Mouse (Mus musculus): ENCODE measurements around the gene Gnai2.
"Not testable (repeated sequence)": the region's sequence is repeated elsewhere in the genome, so short reads cannot be mapped to it uniquely, and the experiment has no call there.

GRCm38 (mm10) chr9:107677819-107678526 lies 42.8 kb upstream of the Gnai2 start:
- not testable (repeated sequence) for TF ChIP-seq POLR2A (IDR thresholded peaks at IDR 0.05; ENCODE audit: low read depth, low read length)
- TF ChIP-seq CTCF (conservative IDR thresholded peaks at IDR 0.05; ENCODE audit: insufficient read depth, insufficient read length, low read depth, low read length), result 0 out of 2 replicates have a peak, but pooled peaks have one; percentile 27
